Mouse (Mus musculus): ENCODE measurements around the gene Pml. TPM values are rescaled to one million over a fixed set of nuclear protein-coding genes. Genes with fewer than 3 reads are reported as not detected.
"Not testable (repeated sequence)": the region's sequence is repeated elsewhere in the genome, so short reads cannot be mapped to it uniquely, and the experiment has no call there.

The Pml gene
- polyA plus RNA-seq, 1 experiment from 2014 or later, result 13.8 TPM

DNA sequence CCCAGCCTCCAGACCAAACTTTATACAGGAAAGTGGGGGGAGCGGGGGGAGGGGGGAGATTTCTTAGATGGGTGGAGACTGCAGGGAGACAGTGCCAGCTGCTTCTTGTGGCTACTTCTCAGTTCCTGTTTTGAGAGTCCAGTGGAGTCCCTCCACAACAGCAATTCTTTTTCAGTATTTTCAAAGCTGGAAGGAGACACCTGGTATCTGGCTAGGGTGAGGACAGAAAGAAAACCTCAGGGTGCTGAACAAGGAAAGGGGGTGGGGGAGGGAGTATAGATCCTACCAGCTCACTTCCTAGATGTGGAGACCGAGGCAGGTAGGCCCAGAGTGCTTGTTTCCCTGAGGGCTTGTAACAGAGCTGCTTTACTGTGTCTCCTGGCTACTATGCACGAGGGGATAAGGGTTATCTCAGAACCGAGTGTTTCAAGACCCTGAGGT, 17.0 kb upstream of the Pml start:
- Histone ChIP-seq H3K4me3 (ENCODE audit: low read length) (no peak overlapping the region), H3K4me1 (ENCODE audit: control insufficient read depth, insufficient read depth, low read length) (peaks cover 9% of the 10 kb centered on the region), H3K27ac (ENCODE audit: low read length) (peak overlapping the region; percentile 70), H3K4me2 (ENCODE audit: low read depth, low read length) (no peak overlapping the region), H3K27me3 (ENCODE audit: control insufficient read depth, insufficient read depth, low read length) (no peaks in the 10 kb centered on the region), H3K9ac (ENCODE audit: low read length) (no peak overlapping the region), H3K36me3 (ENCODE audit: control insufficient read depth, insufficient read depth) (peaks cover 11% of the 10 kb centered on the region), H3K9me3 (replicated peaks; ENCODE audit: control insufficient read depth, low read length) (no peaks in the 10 kb centered on the region)
- WGBS, result 15% methylated on average over 4 of the region's 4 CpGs
- ATAC-seq (replicated peaks; ENCODE audit: extremely low read depth, insufficient read depth, low FRiP score), result no peak

DNA sequence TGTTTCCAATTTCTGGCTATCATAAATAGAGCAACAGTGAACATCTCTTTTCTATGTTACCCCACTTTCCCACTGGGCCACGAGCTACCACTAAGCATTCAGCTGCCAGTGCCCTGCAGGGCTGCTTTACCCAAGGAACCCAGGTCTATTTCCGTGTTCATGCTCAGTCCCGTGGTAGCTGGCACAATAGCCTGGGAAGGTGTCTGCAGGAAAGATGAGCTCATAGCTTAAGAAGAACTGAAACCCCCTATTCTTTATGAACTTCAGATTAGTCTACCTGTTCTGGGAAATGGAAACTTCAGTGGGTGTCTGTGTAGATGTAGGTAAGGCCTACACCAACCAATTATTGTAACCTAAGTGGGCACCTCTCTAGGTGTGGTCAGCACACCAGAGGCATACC, 15.8 kb upstream of the Pml start:
- peaks cover 15% of the 10 kb centered on the region for H3K36me3 ChIP-seq (ENCODE audit: control insufficient read depth, insufficient read depth)
- no peak for ATAC-seq (replicated peaks; ENCODE audit: extremely low read depth, insufficient read depth, low FRiP score)
- no peak overlapping the region for H3K4me3 ChIP-seq (ENCODE audit: low read length)
- peaks cover 9% of the 10 kb centered on the region for H3K4me1 ChIP-seq (ENCODE audit: control insufficient read depth, insufficient read depth, low read length)
- H3K9ac ChIP-seq (ENCODE audit: low read length), result no peak overlapping the region
- H3K27ac ChIP-seq (ENCODE audit: low read length), result no peak overlapping the region
- no peaks in the 10 kb centered on the region for H3K9me3 ChIP-seq (replicated peaks; ENCODE audit: control insufficient read depth, low read length)
- 59% methylated on average over 3 of the region's 3 CpGs for WGBS
- no peak overlapping the region for H3K4me2 ChIP-seq (ENCODE audit: low read depth, low read length)
- H3K27me3 ChIP-seq (ENCODE audit: control insufficient read depth, insufficient read depth, low read length), result no peaks in the 10 kb centered on the region

DNA sequence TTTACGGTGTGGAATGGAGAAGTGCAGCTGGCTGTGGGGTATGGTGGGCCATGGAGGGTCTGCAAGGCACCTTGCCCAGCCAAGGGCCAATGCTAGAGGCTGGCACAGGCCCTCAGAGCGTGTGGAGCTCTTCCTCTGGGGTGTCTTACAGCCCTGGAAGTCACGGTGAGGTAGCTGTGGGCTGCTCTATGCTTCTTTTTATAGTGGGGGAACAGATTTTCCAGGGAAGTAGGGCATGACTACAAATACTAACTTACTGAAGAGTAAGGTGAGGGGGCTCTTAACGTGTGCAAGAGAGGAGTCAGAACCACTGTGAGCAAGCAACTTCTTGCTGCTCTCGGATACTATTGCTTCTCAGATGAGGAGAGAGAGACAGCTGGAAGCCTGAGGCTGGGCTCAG, 12.9 kb upstream of the Pml start:
- Histone ChIP-seq H3K4me2 (ENCODE audit: low read depth, low read length) (no peak overlapping the region), H3K9ac (ENCODE audit: low read length) (no peak overlapping the region), H3K4me1 (ENCODE audit: control insufficient read depth, insufficient read depth, low read length) (peaks cover 9% of the 10 kb centered on the region), H3K27me3 (ENCODE audit: control insufficient read depth, insufficient read depth, low read length) (no peaks in the 10 kb centered on the region), H3K9me3 (replicated peaks; ENCODE audit: control insufficient read depth, low read length) (no peaks in the 10 kb centered on the region), H3K27ac (ENCODE audit: low read length) (no peak overlapping the region), H3K4me3 (ENCODE audit: low read length) (no peak overlapping the region), H3K36me3 (ENCODE audit: control insufficient read depth, insufficient read depth) (peaks cover 21% of the 10 kb centered on the region)
- ATAC-seq (replicated peaks; ENCODE audit: extremely low read depth, insufficient read depth, low FRiP score), result no peak
- WGBS, result 92% methylated on average over 5 of the region's 5 CpGs

DNA sequence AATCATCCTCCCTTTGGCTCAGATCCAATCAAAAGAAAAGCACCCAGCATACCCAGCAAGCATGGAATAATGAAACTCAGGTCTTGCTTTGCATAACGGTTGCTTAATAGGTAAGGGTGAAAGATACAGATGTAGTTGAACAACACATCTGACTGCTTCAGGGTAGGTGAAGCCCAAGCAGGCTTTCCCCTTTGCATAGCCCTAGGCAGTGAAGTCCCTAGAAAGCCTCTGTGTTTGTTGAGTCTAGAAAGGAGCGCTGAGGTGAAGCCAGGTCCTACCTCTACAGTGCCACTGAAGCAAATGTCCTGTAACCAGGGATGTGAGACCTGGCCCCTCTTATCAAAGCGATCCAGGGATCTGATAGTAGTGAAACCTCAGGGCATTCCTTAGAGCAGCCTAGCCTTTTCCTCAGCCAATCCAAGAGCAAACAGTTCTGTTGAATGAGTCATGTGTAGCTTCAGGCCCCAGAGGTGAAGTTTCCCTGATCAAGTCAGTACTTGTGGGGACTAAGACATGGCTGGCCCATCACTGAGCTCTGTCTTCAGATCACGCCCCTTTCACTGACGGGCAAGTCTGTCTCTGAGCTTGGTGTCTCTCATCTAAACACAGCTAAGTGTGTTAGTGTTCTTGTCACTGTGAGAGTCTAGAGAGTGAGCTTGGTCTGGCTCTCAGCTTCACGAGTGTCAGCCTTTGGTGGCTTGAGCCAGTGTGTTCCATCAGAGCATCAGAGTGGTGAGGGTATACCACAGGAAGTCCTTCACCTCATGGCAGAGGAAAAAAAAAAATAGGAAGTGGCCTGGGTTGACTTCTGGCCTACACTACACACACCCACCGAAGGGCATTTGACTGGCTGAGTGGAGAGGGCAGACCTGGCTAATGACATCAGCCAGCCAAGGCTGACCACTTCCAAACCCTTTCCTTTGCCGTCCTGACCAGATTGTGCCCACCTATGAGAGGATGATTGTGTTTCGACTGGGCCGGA, 6.4 kb upstream of the Pml start:
- no peaks in the 10 kb centered on the region for H3K27me3 ChIP-seq (ENCODE audit: control insufficient read depth, insufficient read depth, low read length)
- ATAC-seq (replicated peaks; ENCODE audit: extremely low read depth, insufficient read depth, low FRiP score), result no peak
- peaks cover 12% of the 10 kb centered on the region for H3K36me3 ChIP-seq (ENCODE audit: control insufficient read depth, insufficient read depth)
- no peaks in the 10 kb centered on the region for H3K9me3 ChIP-seq (replicated peaks; ENCODE audit: control insufficient read depth, low read length)
- no peak overlapping the region for H3K27ac ChIP-seq (ENCODE audit: low read length)
- no peak overlapping the region for H3K4me3 ChIP-seq (ENCODE audit: low read length)
- H3K9ac ChIP-seq (ENCODE audit: low read length), result no peak overlapping the region
- 86% methylated on average over 10 of the region's 10 CpGs for WGBS
- H3K4me2 ChIP-seq (ENCODE audit: low read depth, low read length), result no peak overlapping the region
- H3K4me1 ChIP-seq (ENCODE audit: control insufficient read depth, insufficient read depth, low read length), result peaks cover 9% of the 10 kb centered on the region

DNA sequence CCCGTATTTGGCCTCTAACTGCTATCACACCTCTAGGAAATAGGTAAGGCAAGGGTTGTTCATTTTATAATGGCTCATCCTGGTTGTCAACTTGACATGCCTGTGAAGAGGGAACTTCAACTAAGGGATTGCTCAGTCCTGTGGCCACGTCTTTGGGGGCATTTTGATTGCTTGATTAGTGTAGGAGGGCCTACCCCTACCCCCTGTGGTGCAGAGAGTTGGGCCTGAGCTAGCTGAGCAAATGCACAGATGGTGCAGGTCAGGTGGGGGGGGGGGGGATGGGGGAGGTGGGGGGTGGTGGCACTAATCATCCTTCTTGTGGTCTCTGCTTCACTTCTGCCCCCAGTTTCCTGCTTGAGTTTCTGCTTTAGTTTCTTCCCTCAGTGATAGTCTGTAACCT, 5.5 kb upstream of the Pml start:
- Histone ChIP-seq H3K27me3 (ENCODE audit: control insufficient read depth, insufficient read depth, low read length) (no peaks in the 10 kb centered on the region), H3K9me3 (replicated peaks; ENCODE audit: control insufficient read depth, low read length) (no peaks in the 10 kb centered on the region), H3K9ac (ENCODE audit: low read length) (no peak overlapping the region), H3K4me3 (ENCODE audit: low read length) (no peak overlapping the region), H3K4me2 (ENCODE audit: low read depth, low read length) (no peak overlapping the region), H3K4me1 (ENCODE audit: control insufficient read depth, insufficient read depth, low read length) (peaks cover 13% of the 10 kb centered on the region), H3K36me3 (ENCODE audit: control insufficient read depth, insufficient read depth) (peaks cover 9% of the 10 kb centered on the region), H3K27ac (ENCODE audit: low read length) (no peak overlapping the region)
- 54% methylated on average over 2 of the region's 2 CpGs for WGBS
- ATAC-seq (replicated peaks; ENCODE audit: extremely low read depth, insufficient read depth, low FRiP score), result no peak

DNA sequence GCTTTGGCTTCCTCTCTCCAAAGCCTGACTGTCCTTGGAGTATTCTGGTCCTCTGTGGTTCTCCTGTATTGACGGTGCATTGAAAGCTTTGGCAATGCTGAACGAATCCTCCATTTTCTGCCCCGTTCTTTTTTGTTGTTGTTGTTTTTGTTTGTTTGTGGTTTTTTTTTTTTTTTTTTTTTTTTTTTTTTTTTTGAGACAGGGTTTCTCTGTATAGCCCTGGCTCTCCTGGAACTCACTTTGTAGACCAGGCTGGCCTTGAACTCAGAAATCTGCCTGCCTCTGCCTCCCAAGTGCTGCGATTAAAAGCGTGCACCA, 4.2 kb upstream of the Pml start:
- peak overlapping the region; percentile 90 for H3K4me2 ChIP-seq (ENCODE audit: low read depth, low read length)
- not testable (repeated sequence) for ATAC-seq (replicated peaks; ENCODE audit: extremely low read depth, insufficient read depth, low FRiP score); H3K27me3 ChIP-seq (ENCODE audit: control insufficient read depth, insufficient read depth, low read length); H3K36me3 ChIP-seq (ENCODE audit: control insufficient read depth, insufficient read depth); H3K9me3 ChIP-seq (replicated peaks; ENCODE audit: control insufficient read depth, low read length)
- peak overlapping the region; percentile 86 for H3K27ac ChIP-seq (ENCODE audit: low read length)
- peak overlapping the region; percentile 93 for H3K9ac ChIP-seq (ENCODE audit: low read length)
- peak overlapping the region; percentile 94 for H3K4me3 ChIP-seq (ENCODE audit: low read length)
- 58% methylated on average over 5 of the region's 5 CpGs for WGBS
- H3K4me1 ChIP-seq (ENCODE audit: control insufficient read depth, insufficient read depth, low read length), result peaks cover 17% of the 10 kb centered on the region

DNA sequence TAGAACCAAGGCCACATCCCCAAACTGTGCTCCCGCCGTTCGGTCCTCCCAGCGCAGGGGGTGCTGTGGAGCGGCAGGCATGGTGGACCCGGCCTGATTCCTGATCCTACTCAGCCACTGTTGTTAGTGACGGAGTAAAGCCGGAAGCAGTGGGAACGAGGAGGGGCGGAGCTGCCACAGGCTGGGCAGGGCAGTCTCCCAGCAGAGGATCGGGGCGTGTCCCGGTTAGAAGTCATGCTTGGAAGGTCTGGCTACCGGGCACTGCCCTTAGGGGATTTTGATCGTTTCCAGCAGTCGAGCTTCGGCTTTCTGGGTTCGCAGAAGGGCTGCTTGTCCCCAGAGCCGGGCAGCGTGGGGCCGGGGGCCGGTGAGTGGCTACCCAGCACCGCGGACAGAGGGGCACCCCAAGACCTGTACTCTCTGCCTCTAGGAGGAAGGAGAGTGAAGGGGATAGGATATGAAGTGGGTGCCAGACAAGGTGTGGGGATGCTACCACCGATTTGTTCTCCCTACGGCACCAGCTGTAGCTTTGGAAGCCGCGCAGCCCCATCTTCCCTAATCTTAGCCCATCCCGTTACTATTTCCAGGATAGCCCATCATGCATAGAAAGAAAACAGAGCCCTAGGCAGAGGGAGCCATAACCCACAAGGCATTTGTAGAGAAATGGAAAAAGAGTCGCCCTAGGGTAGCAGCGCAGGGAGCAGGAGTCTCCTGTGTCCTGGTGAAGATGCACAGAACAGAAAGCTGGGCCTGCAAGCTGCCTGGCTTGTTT, 3.6 kb upstream of the Pml start, which contains the start of gene Stoml1:
Gene Stoml1, plus strand, starts transcription at position 132 of the 772 bp plus-strand sequence.
- ATAC-seq (replicated peaks; ENCODE audit: extremely low read depth, insufficient read depth, low FRiP score), result peak; percentile 96
- no peaks in the 10 kb centered on the region for H3K9me3 ChIP-seq (replicated peaks; ENCODE audit: control insufficient read depth, low read length)
- under 1% methylated on average over 31 of the region's 31 CpGs for WGBS
- peak within 1 kb of the TSS; percentile 86 for H3K27ac ChIP-seq (ENCODE audit: low read length)
- H3K4me1 ChIP-seq (ENCODE audit: control insufficient read depth, insufficient read depth, low read length), result peaks cover 22% of the 10 kb centered on the region
- peak within 1 kb of the TSS; percentile 94 for H3K4me3 ChIP-seq (ENCODE audit: low read length)
- H3K27me3 ChIP-seq (ENCODE audit: control insufficient read depth, insufficient read depth, low read length), result no peaks in the 10 kb centered on the region
- peak within 1 kb of the TSS; percentile 90 for H3K4me2 ChIP-seq (ENCODE audit: low read depth, low read length)
- peaks cover 5% of the 10 kb centered on the region for H3K36me3 ChIP-seq (ENCODE audit: control insufficient read depth, insufficient read depth)
- H3K9ac ChIP-seq (ENCODE audit: low read length), result peak within 1 kb of the TSS; percentile 93

DNA sequence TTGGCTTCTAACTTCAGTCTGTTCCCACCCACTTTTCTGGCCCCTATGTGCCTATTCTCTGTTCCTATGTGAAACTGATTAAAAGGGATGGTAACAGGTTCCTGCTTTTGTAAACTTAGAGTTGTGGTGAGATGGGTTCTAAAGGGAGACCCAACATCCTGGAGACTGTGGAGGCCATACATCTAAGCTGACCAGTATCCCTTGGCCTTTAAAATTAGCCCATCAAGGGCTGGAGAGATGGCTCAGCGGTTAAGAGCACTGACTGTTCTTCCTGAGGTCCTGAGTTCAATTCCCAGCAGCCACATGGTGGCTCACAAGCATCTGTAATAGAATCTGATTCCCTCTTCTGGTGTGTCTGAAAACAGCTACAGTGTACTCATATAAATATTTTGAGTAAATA, 1.1 kb upstream of the Pml start:
- WGBS, result 100% methylated on average over 1 of the region's 1 CpGs
- H3K4me3 ChIP-seq (ENCODE audit: low read length); H3K27me3 ChIP-seq (ENCODE audit: control insufficient read depth, insufficient read depth, low read length); H3K4me2 ChIP-seq (ENCODE audit: low read depth, low read length); ATAC-seq (replicated peaks; ENCODE audit: extremely low read depth, insufficient read depth, low FRiP score); H3K9me3 ChIP-seq (replicated peaks; ENCODE audit: control insufficient read depth, low read length); H3K36me3 ChIP-seq (ENCODE audit: control insufficient read depth, insufficient read depth): not testable (repeated sequence)
- Histone ChIP-seq H3K4me1 (ENCODE audit: control insufficient read depth, insufficient read depth, low read length) (peaks cover 40% of the 10 kb centered on the region), H3K27ac (ENCODE audit: low read length) (peak overlapping the region; percentile 92), H3K9ac (ENCODE audit: low read length) (peak overlapping the region; percentile 82)

DNA sequence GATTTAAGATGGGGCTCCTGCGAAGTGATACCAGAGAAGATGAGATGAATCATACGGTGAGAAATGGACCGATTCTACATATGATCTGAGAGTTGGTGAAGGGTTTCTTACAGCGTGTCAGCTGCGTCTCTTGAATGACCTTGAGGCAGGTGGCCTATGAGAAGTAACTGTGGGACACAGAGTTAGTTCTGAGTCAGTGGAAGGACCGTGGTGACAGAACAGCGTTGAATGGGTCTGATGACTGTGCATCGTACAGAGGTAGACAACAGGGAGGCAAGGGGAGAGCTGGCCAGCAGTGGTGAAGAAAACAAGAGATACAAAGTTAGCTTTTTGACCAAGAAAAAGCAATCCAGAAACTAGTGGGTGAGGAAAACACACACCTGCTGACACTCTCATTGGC, 736 bp upstream of the Pml start:
- Histone ChIP-seq H3K4me1 (ENCODE audit: control insufficient read depth, insufficient read depth, low read length) (peaks cover 40% of the 10 kb centered on the region), H3K9ac (ENCODE audit: low read length) (peak overlapping the region; percentile 82)

More for the DNA sequence above, 736 bp upstream of the Pml start:
- ATAC-seq (replicated peaks; ENCODE audit: extremely low read depth, insufficient read depth, low FRiP score), result no peak
- no peaks in the 10 kb centered on the region for H3K27me3 ChIP-seq (ENCODE audit: control insufficient read depth, insufficient read depth, low read length)
- H3K27ac ChIP-seq (ENCODE audit: low read length), result peak overlapping the region; percentile 92
- peak overlapping the region; percentile 72 for H3K4me2 ChIP-seq (ENCODE audit: low read depth, low read length)
- peak overlapping the region; percentile 72 for H3K4me3 ChIP-seq (ENCODE audit: low read length)
- 62% methylated on average over 8 of the region's 8 CpGs for WGBS
- H3K36me3 ChIP-seq (ENCODE audit: control insufficient read depth, insufficient read depth), result 0 out of 2 replicates have a peak, but pooled peaks cover 2% of the 10 kb centered on the region
- H3K9me3 ChIP-seq (replicated peaks; ENCODE audit: control insufficient read depth, low read length), result no peaks in the 10 kb centered on the region
